In genomic region chr3:96579239-96579750, GRCm38 (mm10) we compare ENCODE assay signal across 12 mouse cellular contexts. TPM values are rescaled to one million over a fixed set of nuclear protein-coding genes. Genes with fewer than 3 reads are reported as not detected.
DNase-seq lines count a peak whose midpoint lies in the region; ATAC-seq and TF ChIP-seq lines count a peak whose summit lies in the region.
"Had no signal": no experiment of that assay in that cellular context is flagged by ENCODE, and none has a peak within 500 bp of the region (broad histone marks: within the 10 kb centered on the region; RNA-seq: fewer than 3 reads in every experiment).

No protein-coding gene starts in this region.

- no peak for DNase-seq in heart, postnatal 4 days
- DNase-seq in lung, postnatal 0 days (ENCODE audit: low spot score) = no peak
- no peak for DNase-seq in lung, postnatal 25 days (ENCODE audit: low spot score)
- DNase-seq in naive thymus-derived CD4-positive, alpha-beta T cell, adult 2 months (ENCODE audit: low read depth) = peak; percentile 45
- no peak for DNase-seq in left cerebral cortex, postnatal 14 days (ENCODE audit: low spot score in 2 of 2)
- DNase-seq in right cerebral cortex, adult 2 months (ENCODE audit: low spot score in 2 of 2) = no peak
- DNase-seq: adrenal gland, postnatal 25 days had no signal

- 71% methylated on average over 4 of the region's 4 CpGs for WGBS in heart, embryonic 11.5 days (ENCODE audit: insufficient replicate concordance)
- WGBS in lung, postnatal 0 days = 66% methylated on average over 4 of the region's 4 CpGs
- 76% methylated on average over 4 of the region's 4 CpGs for WGBS in heart, embryonic 12.5 days

- TF ChIP-seq EP300 in lung, postnatal 0 days (IDR thresholded peaks at IDR 0.05) = no peak

- H3K4me3 ChIP-seq in heart, embryonic 11.5 days (ENCODE audit: low read depth, low read length) = no peak overlapping the region
- 0 out of 2 replicates have a peak overlapping the region, but pooled peaks have one; percentile 12 for H3K4me3 ChIP-seq in lung, postnatal 0 days (ENCODE audit: low read depth, low read length)
- H3K4me3 ChIP-seq in heart, embryonic 12.5 days = no peak overlapping the region
- H3K4me3 ChIP-seq: neural tube, embryonic 12.5 days had no signal

- no peak for ATAC-seq in heart, embryonic 11.5 days (replicated peaks; ENCODE audit: insufficient number of reproducible peaks, low FRiP score, low TSS enrichment)
- no peak for ATAC-seq in lung, postnatal 0 days
- ATAC-seq in heart, embryonic 12.5 days (ENCODE audit: insufficient number of reproducible peaks, low FRiP score) = no peak

- H3K9ac ChIP-seq in heart, embryonic 11.5 days (ENCODE audit: low read depth, low read length) = 0 out of 2 replicates have a peak overlapping the region, but pooled peaks have one; percentile 10
- H3K9ac ChIP-seq in lung, postnatal 0 days (replicated peaks; ENCODE audit: low read depth) = 0 out of 2 replicates have a peak overlapping the region, but pooled peaks have one; percentile 12
- H3K9ac ChIP-seq in heart, embryonic 12.5 days = 0 out of 2 replicates have a peak overlapping the region, but pooled peaks have one; percentile 34
- H3K9ac ChIP-seq: neural tube, embryonic 12.5 days had no signal

- intact Hi-C loops in left cerebral cortex, postnatal 14 days (cut with DNase I) = no loop called here

- no peaks in the 10 kb centered on the region for H3K9me3 ChIP-seq in heart, embryonic 11.5 days (replicated peaks; ENCODE audit: control insufficient read depth, low read length)
- H3K9me3 ChIP-seq in lung, postnatal 0 days (ENCODE audit: low read length) = no peaks in the 10 kb centered on the region
- no peaks in the 10 kb centered on the region for H3K9me3 ChIP-seq in heart, embryonic 12.5 days (replicated peaks)
- H3K9me3 ChIP-seq: neural tube, embryonic 12.5 days had no signal

- TF ChIP-seq CTCF in lung, postnatal 0 days (IDR thresholded peaks at IDR 0.05) = no peak

- H3K27me3 ChIP-seq in heart, embryonic 11.5 days (ENCODE audit: control insufficient read depth, insufficient read depth, low read length) = no peaks in the 10 kb centered on the region
- H3K27me3 ChIP-seq in lung, postnatal 0 days (replicated peaks; ENCODE audit: insufficient read depth, low read length) = no peaks in the 10 kb centered on the region
- H3K27me3 ChIP-seq in heart, embryonic 12.5 days (replicated peaks) = no peaks in the 10 kb centered on the region

- peak overlapping the region; percentile 59; the same call in 1 of the 2 replicates for H3K27ac ChIP-seq in heart, embryonic 11.5 days (ENCODE audit: low read depth, low read length)
- H3K27ac ChIP-seq in lung, postnatal 0 days (ENCODE audit: low read length) = peak overlapping the region; percentile 71
- H3K27ac ChIP-seq in heart, embryonic 12.5 days (ENCODE audit: poor library complexity, severe bottlenecking) = peak overlapping the region; percentile 47; the same call in 1 of the 2 replicates
- H3K27ac ChIP-seq: neural tube, embryonic 12.5 days had no signal

- H3K36me3 ChIP-seq in heart, embryonic 11.5 days (ENCODE audit: control insufficient read depth, insufficient read depth, low read length) = no peaks in the 10 kb centered on the region
- H3K36me3 ChIP-seq in lung, postnatal 0 days (ENCODE audit: insufficient read depth, low read length) = no peaks in the 10 kb centered on the region
- H3K36me3 ChIP-seq in heart, embryonic 12.5 days = peaks cover 3% of the 10 kb centered on the region; the same call in 1 of the 2 replicates
- H3K36me3 ChIP-seq: neural tube, embryonic 12.5 days had no signal

- no peak overlapping the region for H3K4me2 ChIP-seq in heart, embryonic 11.5 days
- peak overlapping the region; percentile 42 for H3K4me2 ChIP-seq in lung, postnatal 0 days (replicated peaks; ENCODE audit: low read depth, low read length)
- no peak overlapping the region for H3K4me2 ChIP-seq in heart, embryonic 12.5 days

- peaks cover 44% of the 10 kb centered on the region for H3K4me1 ChIP-seq in heart, embryonic 11.5 days (ENCODE audit: control insufficient read depth, insufficient read depth, low read length)
- H3K4me1 ChIP-seq in lung, postnatal 0 days (ENCODE audit: insufficient read depth, low read depth, low read length) = peaks cover 23% of the 10 kb centered on the region
- peaks cover 51% of the 10 kb centered on the region for H3K4me1 ChIP-seq in heart, embryonic 12.5 days (replicated peaks)

RNA-seq across cellular contexts. Expression of gene Gm16253, which starts 2.5 kb away (rescaled TPM):
- polyA plus RNA-seq in heart, embryonic 11.5 days (2014; fragmentation: Nextera tagmentation; extraction: Ambion mirVana) = 1.2 and 1.5 TPM in 2 replicates
- total RNA-seq in heart, postnatal 4 days (2021) = 1 to 10 TPM; 2.5 to 2.9 TPM
- polyA plus RNA-seq in lung, postnatal 0 days (2015; fragmentation: Nextera tagmentation; extraction: Ambion mirVana) = 0.73 and 0.78 TPM in 2 replicates
- polyA plus RNA-seq in heart, embryonic 12.5 days (2016; fragmentation: Nextera tagmentation; extraction: Ambion mirVana) = 1.6 and 2.4 TPM in 2 replicates
- total RNA-seq in left cerebral cortex, postnatal 14 days (2021) = not detected
- total RNA-seq: adrenal gland, postnatal 25 days; megakaryocyte progenitor cell, adult 5-6 weeks had no signal
- polyA plus RNA-seq: frontal cortex, adult 2 months had no signal

RNA-seq across cellular contexts. Expression of gene Polr3gl, which starts 14.7 kb away (rescaled TPM):
- polyA plus RNA-seq in heart, embryonic 11.5 days (2014; fragmentation: Nextera tagmentation; extraction: Ambion mirVana) = 21.4 and 23.8 TPM in 2 replicates
- 10 to 100 TPM; 20.4 to 24.0 TPM for total RNA-seq in heart, postnatal 4 days (2021)
- polyA plus RNA-seq in lung, postnatal 0 days (2015; fragmentation: Nextera tagmentation; extraction: Ambion mirVana) = 36.7 and 43.2 TPM in 2 replicates
- polyA plus RNA-seq in heart, embryonic 12.5 days (2016; fragmentation: Nextera tagmentation; extraction: Ambion mirVana) = 39.2 and 39.3 TPM in 2 replicates
- 10 to 100 TPM; 26.6 to 29.7 TPM for total RNA-seq in left cerebral cortex, postnatal 14 days (2021)

RNA-seq across cellular contexts. Expression of gene Ankrd34a, which starts 17.1 kb away (rescaled TPM):
- 9.0 TPM in 2 replicates for polyA plus RNA-seq in heart, embryonic 11.5 days (2014; fragmentation: Nextera tagmentation; extraction: Ambion mirVana)
- 1 to 10 TPM; 1.8 to 3.1 TPM for total RNA-seq in heart, postnatal 4 days (2021)
- polyA plus RNA-seq in lung, postnatal 0 days (2015; fragmentation: Nextera tagmentation; extraction: Ambion mirVana) = 0.18 and 0.37 TPM in 2 replicates
- 9.2 and 9.5 TPM in 2 replicates for polyA plus RNA-seq in heart, embryonic 12.5 days (2016; fragmentation: Nextera tagmentation; extraction: Ambion mirVana)
- total RNA-seq in left cerebral cortex, postnatal 14 days (2021) = 10 to 100 TPM; 69.9 to 72.6 TPM
- total RNA-seq: megakaryocyte progenitor cell, adult 5-6 weeks had no signal

RNA-seq across cellular contexts. Expression of gene Txnip, which starts 21.5 kb away (rescaled TPM):
- 106 and 121 TPM in 2 replicates for polyA plus RNA-seq in heart, embryonic 11.5 days (2014; fragmentation: Nextera tagmentation; extraction: Ambion mirVana)
- total RNA-seq in heart, postnatal 4 days (2021) = 100 to 1,000 TPM; 286 to 331 TPM
- 468 and 502 TPM in 2 replicates for polyA plus RNA-seq in lung, postnatal 0 days (2015; fragmentation: Nextera tagmentation; extraction: Ambion mirVana)
- 144 and 150 TPM in 2 replicates for polyA plus RNA-seq in heart, embryonic 12.5 days (2016; fragmentation: Nextera tagmentation; extraction: Ambion mirVana)
- total RNA-seq in left cerebral cortex, postnatal 14 days (2021) = 10 to 100 TPM; 26.9 to 36.8 TPM

RNA-seq across cellular contexts. Expression of gene Lix1l, which starts 21.7 kb away (rescaled TPM):
- polyA plus RNA-seq in heart, embryonic 11.5 days (2014; fragmentation: Nextera tagmentation; extraction: Ambion mirVana) = 6.4 and 6.7 TPM in 2 replicates
- total RNA-seq in heart, postnatal 4 days (2021) = 10 to 100 TPM; 53.1 to 56.6 TPM
- 5.4 TPM in 2 replicates for polyA plus RNA-seq in lung, postnatal 0 days (2015; fragmentation: Nextera tagmentation; extraction: Ambion mirVana)
- polyA plus RNA-seq in heart, embryonic 12.5 days (2016; fragmentation: Nextera tagmentation; extraction: Ambion mirVana) = 5.1 and 5.2 TPM in 2 replicates
- 10 to 100 TPM; 22.1 to 24.8 TPM for total RNA-seq in left cerebral cortex, postnatal 14 days (2021)
